Mouse (Mus musculus) layer of hippocampus, adult 2 months (tissue): ENCODE data around the gene Bub1b. TPM values are rescaled to one million over a fixed set of nuclear protein-coding genes. Genes with fewer than 3 reads are reported as not detected.
A peak's percentile ranks its signal among the peaks of the same experiment; 100 is the strongest.

Source experiments
- DNase-seq, 2 experiments: peaks; one replicate each; pipeline ENCODE4 v3.0.0; 2022; ENCODE audit warnings: low spot score in 2 of 2
- H3K27ac ChIP-seq: fragments of 200-600 bp; 2 replicates; pipeline ENCODE4 v1.8.1; 2022
- H3K4me3 ChIP-seq: fragments of 200-600 bp; 2 replicates; pipeline ENCODE4 v1.8.1; 2022; ENCODE audit warnings: mild to moderate bottlenecking
- CTCF ChIP-seq: fragments of 200-600 bp; conservative IDR thresholded peaks from 2 replicates; pipeline ENCODE4 v1.8.1; 2022; ENCODE audit warnings: antibody characterized with exemption, mild to moderate bottlenecking, moderate library complexity
- total RNA-seq, 2 experiments: library from RNA; stranded (reverse); gene quantifications; 2 replicates each; pipeline ENCODE4 v1.2.3; 2021

The Bub1b gene
- total RNA-seq, 2 experiments from 2014 or later, result 2.0 to 2.1 TPM

GRCm38 (mm10) chr2:118573135-118573534, 24.9 kb upstream of the Bub1b start:
- no peak for TF ChIP-seq CTCF
- DNase-seq, result no peak
- no peak overlapping the region for H3K27ac ChIP-seq
- H3K4me3 ChIP-seq, result no peak overlapping the region

GRCm38 (mm10) chr2:118586013-118586412, 12.0 kb upstream of the Bub1b start:
- Histone ChIP-seq H3K27ac (no peak overlapping the region), H3K4me3 (no peak overlapping the region)
- no peak for DNase-seq
- no peak for TF ChIP-seq CTCF

- no peak for DNase-seq
- Histone ChIP-seq H3K27ac (no peak overlapping the region), H3K4me3 (no peak overlapping the region)
- no peak for TF ChIP-seq CTCF
Measured at GRCm38 (mm10) chr2:118587686-118588085, 10.3 kb upstream of the Bub1b start.

GRCm38 (mm10) chr2:118591083-118591482, 6.9 kb upstream of the Bub1b start:
- Histone ChIP-seq H3K27ac (no peak overlapping the region), H3K4me3 (no peak overlapping the region)
- no peak for TF ChIP-seq CTCF

GRCm38 (mm10) chr2:118599087-118599486, 1.1 kb downstream of the Bub1b start:
- Histone ChIP-seq H3K4me3 (no peak overlapping the region), H3K27ac (no peak overlapping the region)
- no peak for DNase-seq
- TF ChIP-seq CTCF, result no peak

More at GRCm38 (mm10) chr2:118591083-118591482, 6.9 kb upstream of the Bub1b start:
- no peak for DNase-seq

DNA sequence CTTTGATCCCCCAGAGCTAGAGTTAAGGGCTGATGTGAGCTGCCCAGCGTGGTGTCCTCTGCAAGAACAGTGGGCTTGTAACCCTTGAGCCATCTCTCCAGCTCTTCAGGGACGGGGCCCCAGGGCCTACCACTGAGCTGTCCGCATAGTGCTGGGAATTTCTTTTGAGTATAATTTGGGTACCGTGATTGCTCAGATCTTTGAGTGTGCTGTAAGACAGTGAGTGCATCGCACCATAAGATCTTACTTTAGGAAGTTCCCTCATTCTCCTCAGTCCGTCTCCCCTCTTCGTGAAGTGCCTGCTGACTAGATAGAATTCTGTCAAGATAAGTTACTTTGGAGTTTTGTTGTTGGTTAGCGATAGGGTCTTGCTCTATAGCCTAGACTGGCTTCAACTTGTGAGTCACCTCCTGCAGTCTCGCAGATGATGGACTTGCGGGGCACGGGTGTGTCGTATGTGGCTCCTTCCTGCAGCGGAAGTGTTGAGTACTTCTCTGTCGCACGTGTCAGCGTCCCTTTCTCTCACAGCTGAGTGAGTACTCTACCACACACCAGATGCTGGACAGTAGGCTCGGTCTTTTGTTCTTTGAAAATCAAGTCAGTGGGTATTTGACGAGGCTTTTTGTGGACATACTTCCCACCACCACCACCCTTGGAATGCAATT, 3.7 kb downstream of the Bub1b start:
- no peak for TF ChIP-seq CTCF
- H3K4me3 ChIP-seq, result no peak overlapping the region
- DNase-seq, result no peak
- H3K27ac ChIP-seq, result no peak overlapping the region

DNA sequence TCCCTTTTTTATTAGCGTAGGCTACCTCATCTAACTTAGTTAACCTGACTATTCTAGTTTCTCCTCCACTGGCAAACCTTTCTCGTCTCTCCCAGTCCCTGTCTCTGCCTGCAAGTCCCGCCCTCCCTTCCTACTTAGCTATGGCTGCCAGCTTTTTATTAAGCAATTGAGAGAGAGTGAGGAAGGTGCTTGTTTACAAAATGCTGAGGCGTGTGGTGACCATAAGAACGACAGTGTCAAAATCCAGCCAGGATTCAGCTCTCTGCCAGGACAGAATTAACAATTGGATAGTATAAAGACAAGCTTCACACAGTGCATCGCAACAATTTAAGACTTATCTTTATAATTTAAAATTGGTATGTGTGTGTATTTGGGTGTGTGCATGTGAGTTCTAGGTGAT, 6.1 kb downstream of the Bub1b start:
- DNase-seq, result no peak
- H3K4me3 ChIP-seq, result no peak overlapping the region
- TF ChIP-seq CTCF, result no peak
- H3K27ac ChIP-seq, result no peak overlapping the region

- Histone ChIP-seq H3K4me3 (no peak overlapping the region), H3K27ac (no peak overlapping the region)
- TF ChIP-seq CTCF, result peak; percentile 81
- DNase-seq, result no peak
Measured at GRCm38 (mm10) chr2:118606032-118606431, 8.0 kb downstream of the Bub1b start.

GRCm38 (mm10) chr2:118606976-118607375, 9.0 kb downstream of the Bub1b start:
- no peak for DNase-seq
- TF ChIP-seq CTCF, result no peak
- Histone ChIP-seq H3K4me3 (no peak overlapping the region), H3K27ac (no peak overlapping the region)

DNA sequence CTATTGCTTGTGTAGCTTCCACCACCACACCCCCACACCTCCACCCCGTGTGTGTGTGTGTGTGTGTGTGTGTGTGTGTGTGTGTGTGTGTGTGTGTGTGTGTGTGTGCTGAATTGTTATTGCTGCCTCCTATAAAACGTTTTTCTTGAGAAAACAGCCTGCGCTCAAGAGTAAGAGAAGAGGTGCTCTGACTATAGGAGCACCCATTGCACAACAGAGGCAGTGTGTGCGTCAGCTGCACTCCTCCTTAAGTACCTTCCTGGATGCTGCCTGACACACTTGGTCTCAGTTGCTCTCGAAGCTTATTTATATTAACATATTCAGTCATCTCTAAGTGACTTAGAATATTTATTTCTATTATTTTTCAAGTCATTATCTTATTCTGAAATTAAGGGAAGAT, 20.0 kb downstream of the Bub1b start:
- DNase-seq, result no peak
- Histone ChIP-seq H3K4me3 (no peak overlapping the region), H3K27ac (no peak overlapping the region)
- TF ChIP-seq CTCF, result no peak

DNA sequence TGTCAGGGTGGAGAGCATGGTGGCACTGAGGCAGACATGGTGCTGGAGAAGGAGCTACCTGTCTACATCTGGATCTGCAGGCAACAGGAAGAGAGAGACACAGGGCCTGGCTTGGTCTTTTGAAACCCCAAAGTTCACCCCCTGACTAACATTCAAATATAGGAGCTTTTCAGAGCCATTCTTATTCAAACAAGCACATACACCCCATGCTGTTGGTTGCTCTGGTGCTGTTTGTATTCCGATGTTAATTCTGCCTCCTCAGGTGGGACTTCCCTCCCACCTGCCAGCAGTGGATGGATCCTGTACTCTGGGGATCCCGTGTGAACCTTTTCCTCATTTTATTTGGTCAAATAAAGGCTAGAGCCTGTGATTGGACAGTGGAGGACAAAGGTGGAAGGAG, 22.1 kb downstream of the Bub1b start:
- H3K4me3 ChIP-seq, result no peak overlapping the region
- DNase-seq, result no peak
- H3K27ac ChIP-seq, result no peak overlapping the region
- TF ChIP-seq CTCF, result no peak

DNA sequence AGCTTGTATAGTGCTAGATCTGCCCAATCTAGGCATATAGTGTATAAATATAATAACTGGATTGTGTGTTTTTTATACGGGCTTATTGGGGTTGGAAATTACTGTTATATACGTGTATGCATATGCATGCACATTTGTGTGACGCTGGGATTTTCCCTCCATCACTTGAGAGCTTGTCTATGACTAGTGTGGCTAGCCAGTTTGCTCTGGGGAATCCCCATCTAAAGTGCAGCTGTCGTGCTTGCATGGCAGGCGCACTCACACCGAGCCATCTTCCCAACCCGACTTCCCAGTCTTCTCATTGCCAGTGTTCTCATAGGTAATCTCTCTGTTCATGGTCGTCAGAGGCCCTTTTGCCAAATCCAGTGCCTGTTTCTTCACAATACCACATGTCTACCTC, 22.6 kb downstream of the Bub1b start:
- Histone ChIP-seq H3K4me3 (no peak overlapping the region), H3K27ac (no peak overlapping the region)
- no peak for TF ChIP-seq CTCF
- DNase-seq, result no peak

DNA sequence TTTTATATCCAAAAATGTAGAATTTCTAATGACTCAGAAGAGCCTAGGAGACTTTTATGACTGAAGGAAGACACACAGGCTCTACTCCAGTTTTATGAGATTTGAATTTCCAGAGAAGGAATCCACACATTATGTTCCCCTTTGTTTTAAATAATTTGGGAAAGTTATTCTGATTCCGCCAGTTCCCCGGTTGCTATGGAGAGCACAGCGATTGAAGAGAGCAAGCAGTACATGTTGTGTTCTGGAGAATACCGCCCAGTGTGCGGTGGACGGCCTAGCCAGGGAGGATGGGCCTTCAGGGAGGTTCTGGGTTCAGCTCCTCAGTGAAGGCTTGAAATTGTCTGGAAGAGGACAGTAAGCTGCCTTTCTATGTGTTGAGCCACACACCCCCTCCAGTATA, 31.3 kb downstream of the Bub1b start:
- DNase-seq, result peak; percentile 31 to 60
- Histone ChIP-seq H3K4me3 (no peak overlapping the region), H3K27ac (peak overlapping the region; percentile 75)
- no peak for TF ChIP-seq CTCF

DNA sequence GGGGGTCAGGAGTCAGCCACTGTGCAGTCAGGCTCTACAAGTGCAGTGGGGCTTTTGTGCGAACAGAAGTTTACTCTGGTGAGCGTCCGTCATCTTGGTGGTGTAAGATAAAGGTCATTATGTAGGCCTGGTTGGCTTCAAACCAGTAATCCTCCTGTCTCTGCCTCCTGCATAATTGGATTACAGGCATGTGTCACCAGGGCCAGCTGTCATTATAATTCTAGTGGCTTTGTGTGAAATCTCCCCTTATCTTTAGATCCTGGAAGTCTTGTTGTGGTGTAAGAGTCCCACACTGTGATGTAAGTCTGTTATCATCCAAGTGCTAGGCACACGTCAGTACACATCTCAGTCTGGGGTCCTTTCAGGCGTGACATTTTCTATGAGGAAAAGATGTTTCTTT, 35.4 kb downstream of the Bub1b start:
- TF ChIP-seq CTCF, result no peak
- H3K27ac ChIP-seq, result no peak overlapping the region
- no peak for DNase-seq
- H3K4me3 ChIP-seq, result no peak overlapping the region
